Mouse (Mus musculus) heart, adult 8-10 months (tissue): ENCODE results near the gene Supt3. TPM values are rescaled to one million over a fixed set of nuclear protein-coding genes. Genes with fewer than 3 reads are reported as not detected.

Experiments
- DNase-seq: peaks from one replicate; pipeline ENCODE4 v3.0.0; 2022; ENCODE audit warnings: low spot score
- total RNA-seq, 4 experiments: library from RNA; stranded (reverse); gene quantifications; 2 replicates each; pipeline ENCODE4 v1.2.4; 2022

Supt3 gene
- total RNA-seq, 4 experiments from 2014 or later = 15.4 to 18.3 (median 17.4) TPM

- no peak for DNase-seq
These were observed 346.9 kb downstream of the Supt3 start for GRCm38 (mm10) chr17:45123856-45124255.

DNA sequence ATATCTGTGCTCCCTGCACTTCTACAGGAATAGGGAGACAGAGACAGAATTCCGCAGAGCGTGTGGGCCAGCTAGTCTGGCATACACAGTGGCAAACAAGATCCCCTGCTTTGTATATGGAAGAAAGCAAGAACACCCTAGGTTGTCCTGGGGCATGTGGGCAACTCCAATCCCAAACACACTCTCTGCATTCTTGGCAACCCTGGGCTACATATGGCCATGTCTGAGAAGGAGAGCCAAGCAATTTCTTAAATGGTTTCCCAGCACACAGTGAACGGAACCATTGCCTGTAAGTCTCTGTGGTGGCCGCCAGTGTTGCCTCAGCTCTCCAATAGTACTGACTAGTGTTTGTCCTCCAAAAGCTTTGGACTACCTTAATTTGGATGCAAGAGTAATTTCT, 351.7 kb downstream of the Supt3 start:
- no peak for DNase-seq

- DNase-seq = no peak
These were observed 356.8 kb downstream of the Supt3 start for GRCm38 (mm10) chr17:45133501-45134400.

DNA sequence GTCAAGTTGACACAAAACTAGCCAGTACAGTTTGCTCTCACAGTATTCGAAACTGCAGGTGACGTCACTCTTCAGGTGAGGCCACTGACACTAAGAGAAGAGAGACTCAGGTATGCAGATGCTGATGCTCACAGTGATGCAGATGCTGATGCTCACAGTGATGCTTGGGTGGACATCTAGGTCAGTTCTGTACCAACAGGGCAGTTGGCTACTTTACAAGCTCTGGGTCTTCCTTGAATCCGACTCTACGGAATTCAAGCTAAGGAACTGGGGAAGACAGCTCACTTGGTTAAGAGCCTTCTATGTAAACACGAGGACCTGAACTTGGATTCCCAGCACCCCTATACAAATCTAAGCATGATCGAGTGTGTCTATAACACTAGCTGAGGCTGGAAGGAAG, 359.5 kb downstream of the Supt3 start:
- no peak for DNase-seq

- no peak for DNase-seq
These were observed 366.1 kb downstream of the Supt3 start for GRCm38 (mm10) chr17:45143043-45143442.

DNA sequence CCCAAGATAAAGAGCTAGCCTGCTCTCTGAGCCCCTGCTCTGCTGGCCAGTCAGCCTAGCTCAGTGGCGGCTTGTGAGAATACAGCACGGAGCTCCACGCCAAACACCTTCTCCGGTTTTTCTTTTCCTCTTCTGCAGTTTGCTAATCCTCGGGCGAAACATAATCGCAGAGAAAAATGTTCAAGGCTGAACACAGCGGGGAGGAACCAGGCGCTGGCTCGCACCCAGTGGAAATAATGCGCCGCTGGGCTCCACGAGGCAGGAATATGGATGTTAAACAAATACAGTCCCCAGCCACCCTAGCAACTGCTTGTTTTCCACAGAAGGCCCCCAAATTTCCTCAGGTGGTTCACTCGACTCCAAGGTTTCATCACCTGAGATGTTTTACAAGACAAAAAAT, 367.7 kb downstream of the Supt3 start:
- no peak for DNase-seq

DNA sequence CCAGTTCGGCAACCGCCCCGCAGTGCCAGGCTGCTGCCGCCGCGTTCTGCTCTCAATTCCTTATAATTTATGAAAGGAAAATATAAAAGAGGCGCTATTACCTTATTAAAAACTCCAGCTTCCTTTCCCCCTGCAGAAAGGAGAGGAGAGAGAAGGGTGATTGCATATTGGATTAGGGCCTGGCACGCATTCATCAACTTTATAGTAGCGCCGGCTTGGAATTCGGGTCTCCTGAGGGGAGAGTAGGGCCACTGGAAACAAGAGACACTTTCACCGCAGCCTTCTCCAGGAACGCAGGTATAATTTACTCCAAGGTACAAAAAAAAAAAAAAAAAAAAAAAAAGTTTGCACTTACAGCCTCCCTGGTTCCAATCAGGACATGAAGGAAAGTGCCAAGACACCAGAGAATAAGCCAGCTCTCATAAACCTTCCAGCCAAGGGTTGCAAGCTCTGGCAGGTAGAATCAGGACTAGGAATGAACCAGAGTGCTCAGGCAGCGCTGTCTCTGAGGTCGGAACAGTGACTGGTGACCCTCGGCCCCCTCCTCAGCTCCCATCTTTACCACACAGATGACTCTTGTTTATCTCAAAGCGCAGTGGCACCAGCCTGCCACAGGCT, 374.5 kb downstream of the Supt3 start:
- DNase-seq = no peak

- no peak for DNase-seq
These were observed 376.8 kb downstream of the Supt3 start for GRCm38 (mm10) chr17:45153721-45154120.

- DNase-seq = peak; percentile 29
These were observed 381.3 kb downstream of the Supt3 start for GRCm38 (mm10) chr17:45158171-45158691.

DNA sequence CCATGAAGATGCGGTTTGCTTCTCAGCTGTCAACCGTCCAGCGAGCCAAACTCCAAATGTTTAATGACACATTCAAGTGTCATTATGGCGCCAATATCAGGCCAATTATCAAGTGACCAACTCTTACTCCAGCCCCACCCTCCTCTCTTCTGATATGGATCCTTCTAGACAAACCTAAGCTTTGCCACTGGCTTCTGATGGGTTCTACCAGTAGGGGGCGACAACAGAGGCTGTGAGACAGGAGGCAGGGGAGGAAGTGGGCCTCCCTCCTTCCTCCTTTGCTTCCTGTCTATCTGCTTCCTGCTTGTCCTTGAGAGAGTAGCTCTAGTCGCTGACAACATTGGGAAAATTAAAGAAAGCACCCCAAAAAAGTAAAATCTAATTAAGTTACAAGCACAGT, 383.7 kb downstream of the Supt3 start:
- no peak for DNase-seq

GRCm38 (mm10) chr17:45165741-45166140, 388.8 kb downstream of the Supt3 start:
- no peak for DNase-seq

Other genes with a start within 250 kb of the Supt3 start
- gene Runx2, start 37.6 kb downstream of the Supt3 start, total RNA-seq = 1 to 10 TPM in 1 of 4 experiments, under 1 TPM in 3; 0.12 to 1.2 (median 0.51) TPM